Mouse (Mus musculus) cerebellum, adult 2 months (tissue): ENCODE measurements at regions not wholly inside any gene's neighbourhood (a gene's known extent, or its start where the extent isn't known, plus 50 kb on each side); places are given as distances from the start of the nearest gene placed in this dataset.

Experiments
- DNase-seq, 2 experiments: peaks; one replicate each; pipeline ENCODE4 v3.0.0; 2021
- H3K27ac ChIP-seq: fragments of 200-500 bp; 2 replicates; pipeline ENCODE4 v1.5.1; 2012; ENCODE audit warnings: low read length, control low read depth, inconsistent platforms; ENCODE audit not compliant: insufficient read depth
- H3K27me3 ChIP-seq: fragments of 200-500 bp; 2 replicates; pipeline ENCODE4 v1.6.1; 2012; ENCODE audit warnings: inconsistent platforms, mild to moderate bottlenecking, low read length, moderate library complexity; ENCODE audit not compliant: control insufficient read depth, insufficient read depth
- H3K4me1 ChIP-seq: fragments of 200-500 bp; 2 replicates; pipeline ENCODE4 v1.6.1; 2011; ENCODE audit warnings: low read length; ENCODE audit not compliant: control insufficient read depth, insufficient read depth
- H3K4me3 ChIP-seq: fragments of 200-500 bp; replicated peaks from 2 replicates; pipeline ENCODE3; 2011; ENCODE audit warnings: mild to moderate bottlenecking, low read depth, low read length, control low read depth; ENCODE audit not compliant: insufficient read depth
- CTCF ChIP-seq: fragments of 200-500 bp; IDR thresholded peaks from 2 replicates; pipeline ENCODE4 v1.5.1; 2011; ENCODE audit warnings: low read depth, mild to moderate bottlenecking, control low read depth, low read length, moderate library complexity, borderline replicate concordance; ENCODE audit not compliant: insufficient read depth
- POLR2A ChIP-seq: fragments of 200-500 bp; IDR thresholded peaks from 2 replicates; pipeline ENCODE4 v1.6.1; 2011; ENCODE audit warnings: low read length, control low read depth, borderline replicate concordance; ENCODE audit not compliant: insufficient read depth
- WGBS: fragments of 180-500 bp; shearing (Covaris S2); methylation state at CpG from one replicate; pipeline ENCODE4 v1.1.7; 2018; 5-methylcytosine and 5-hydroxymethylcytosine counted together

DNA sequence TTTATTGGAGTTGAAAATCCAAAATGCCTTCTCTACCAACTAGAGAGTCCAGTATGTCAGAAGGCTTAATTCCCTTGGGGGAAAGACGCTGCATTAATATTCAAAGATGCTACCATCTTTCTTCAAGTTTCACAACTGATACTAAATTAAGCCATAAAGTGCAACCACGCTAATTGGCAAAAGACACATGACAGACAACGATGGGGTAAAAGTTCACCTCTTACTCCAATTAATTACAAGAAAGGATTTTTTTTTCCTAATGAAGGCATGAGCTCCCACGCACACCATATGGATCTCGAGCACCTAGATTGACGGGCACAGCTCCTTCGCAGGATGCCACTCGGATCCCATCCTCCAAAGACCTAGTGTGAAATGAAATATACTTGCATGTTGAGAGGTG is 311.5 kb upstream of the Castor2 start:
- TF ChIP-seq POLR2A (no peak), CTCF (no peak)
- Histone ChIP-seq H3K27ac (no peak overlapping the region), H3K4me1 (no peaks in the 10 kb centered on the region), H3K27me3 (no peaks in the 10 kb centered on the region), H3K4me3 (no peak overlapping the region)
- DNase-seq = no peak
- 93% methylated on average over 8 of the region's 8 CpGs for WGBS

DNA sequence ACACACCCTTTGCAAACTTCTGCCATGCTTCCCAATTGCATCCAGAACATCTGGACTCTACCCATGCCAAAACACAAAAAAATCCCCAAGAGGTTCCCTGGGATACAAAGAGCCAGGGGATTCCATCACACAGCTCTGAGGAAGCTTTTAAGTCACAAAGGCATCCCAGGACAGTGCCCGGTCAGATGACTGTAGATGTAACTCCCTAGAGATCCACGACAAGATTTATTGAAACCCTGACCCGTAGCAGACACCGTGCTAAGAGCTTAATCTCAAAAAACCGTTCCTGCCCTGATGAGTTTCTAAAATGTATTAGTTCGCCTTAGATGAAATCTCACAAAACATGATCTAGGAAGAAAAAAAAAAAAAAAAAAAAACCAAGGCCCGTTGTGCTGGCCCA is 312.0 kb upstream of the Castor2 start:
- Histone ChIP-seq H3K27me3 (no peaks in the 10 kb centered on the region), H3K4me3 (no peak overlapping the region), H3K27ac (no peak overlapping the region), H3K4me1 (no peaks in the 10 kb centered on the region)
- 86% methylated on average over 7 of the region's 7 CpGs for WGBS
- no peak for DNase-seq
- TF ChIP-seq POLR2A (no peak), CTCF (no peak)

DNA sequence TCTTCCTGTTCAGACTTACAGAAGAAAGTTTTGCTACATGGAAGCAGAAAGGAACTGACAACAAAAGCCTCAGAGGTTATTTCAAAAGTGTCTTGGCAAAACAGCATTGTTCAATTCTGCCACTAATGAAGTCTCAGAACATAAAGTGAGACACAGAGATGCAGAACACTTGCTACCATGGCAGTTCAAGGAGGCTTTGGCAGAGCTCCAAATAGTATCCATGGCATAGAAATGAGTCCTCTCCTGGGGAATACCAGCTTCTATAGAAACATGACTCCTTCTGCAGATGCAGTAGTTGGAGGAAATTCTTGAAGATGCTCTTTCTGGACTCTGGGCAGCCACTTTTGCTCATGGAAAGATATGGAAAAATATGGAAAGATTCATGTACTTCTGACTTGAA is 322.9 kb upstream of the Castor2 start:
- no peak overlapping the region for H3K27ac ChIP-seq
- no peak overlapping the region for H3K4me3 ChIP-seq
- no peaks in the 10 kb centered on the region for H3K4me1 ChIP-seq
- no peak for TF ChIP-seq CTCF
- DNase-seq = no peak
- no peaks in the 10 kb centered on the region for H3K27me3 ChIP-seq

DNA sequence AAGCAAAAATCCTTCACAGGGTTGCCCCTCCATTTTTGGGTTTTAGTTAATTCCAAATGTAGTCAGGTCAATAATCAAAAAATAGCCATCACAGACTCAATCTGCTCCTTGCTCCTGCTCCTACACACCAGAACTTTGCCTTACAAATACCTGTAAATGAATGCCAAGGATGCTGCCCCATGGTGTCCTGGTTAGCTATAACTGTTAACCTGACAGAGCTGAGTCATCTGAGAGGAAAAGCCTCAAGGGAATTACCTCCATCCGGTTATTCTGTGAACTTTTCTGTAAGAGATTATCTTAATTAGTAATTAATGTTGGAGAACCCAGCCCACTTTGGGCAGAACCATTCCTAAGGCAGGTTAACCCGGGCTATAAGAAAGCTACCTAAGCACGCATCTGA is 325.4 kb upstream of the Castor2 start:
- no peak overlapping the region for H3K27ac ChIP-seq
- 83% methylated on average over 3 of the region's 3 CpGs for WGBS
- H3K27me3 ChIP-seq = no peaks in the 10 kb centered on the region
- TF ChIP-seq POLR2A (no peak), CTCF (no peak)
- no peak for DNase-seq
- H3K4me1 ChIP-seq = no peaks in the 10 kb centered on the region
- no peak overlapping the region for H3K4me3 ChIP-seq

DNA sequence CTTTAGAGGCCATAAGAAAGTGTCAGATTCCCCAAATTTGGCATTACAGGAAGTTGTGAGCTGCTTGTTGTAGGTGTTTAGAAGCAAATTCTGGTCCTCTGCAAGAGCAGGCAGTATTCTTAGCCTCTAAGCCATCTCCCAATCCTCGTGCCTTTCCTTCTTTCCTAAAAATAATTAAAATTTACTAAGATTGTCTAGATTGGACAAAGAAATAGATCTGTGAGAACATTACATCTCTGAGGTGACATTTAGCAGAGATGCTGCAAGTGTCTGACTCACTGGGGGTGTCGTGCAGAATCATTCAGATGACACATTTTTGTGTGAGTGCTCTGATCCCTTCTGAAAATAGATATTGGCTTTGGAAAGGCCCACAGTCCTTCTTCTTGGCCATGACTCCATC is 330.7 kb upstream of the Castor2 start:
- TF ChIP-seq POLR2A (no peak), CTCF (no peak)
- Histone ChIP-seq H3K27ac (no peak overlapping the region), H3K4me3 (no peak overlapping the region), H3K4me1 (no peaks in the 10 kb centered on the region), H3K27me3 (no peaks in the 10 kb centered on the region)
- DNase-seq = no peak
- WGBS = 68% methylated on average over 2 of the region's 2 CpGs

DNA sequence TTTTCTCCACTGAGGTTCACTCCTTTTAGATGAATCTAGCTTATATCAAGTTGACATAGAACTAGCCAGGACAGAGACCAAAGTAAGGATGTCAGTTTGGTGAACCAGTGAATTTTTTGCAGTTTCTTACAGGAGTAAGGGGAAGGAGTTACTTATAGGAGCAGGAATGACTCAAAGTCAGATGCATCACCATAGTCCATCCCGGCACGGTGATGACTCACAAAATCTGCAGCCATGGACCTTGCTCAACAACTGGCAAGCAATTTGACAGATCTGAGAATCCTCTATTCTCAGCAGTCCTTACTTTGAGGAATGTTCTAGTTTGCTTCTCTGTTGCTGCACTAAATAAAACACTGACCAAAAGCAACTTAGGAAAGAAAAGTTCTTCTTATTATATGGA is 341.7 kb upstream of the Castor2 start:
- no peak for DNase-seq
- TF ChIP-seq CTCF (no peak), POLR2A (no peak)
- H3K27me3 ChIP-seq = no peaks in the 10 kb centered on the region; the same call in 1 of the 2 replicates
- H3K27ac ChIP-seq = no peak overlapping the region
- peaks cover 9% of the 10 kb centered on the region; the same call in 1 of the 2 replicates for H3K4me1 ChIP-seq
- no peak overlapping the region for H3K4me3 ChIP-seq
- 98% methylated on average over 2 of the region's 2 CpGs for WGBS

DNA sequence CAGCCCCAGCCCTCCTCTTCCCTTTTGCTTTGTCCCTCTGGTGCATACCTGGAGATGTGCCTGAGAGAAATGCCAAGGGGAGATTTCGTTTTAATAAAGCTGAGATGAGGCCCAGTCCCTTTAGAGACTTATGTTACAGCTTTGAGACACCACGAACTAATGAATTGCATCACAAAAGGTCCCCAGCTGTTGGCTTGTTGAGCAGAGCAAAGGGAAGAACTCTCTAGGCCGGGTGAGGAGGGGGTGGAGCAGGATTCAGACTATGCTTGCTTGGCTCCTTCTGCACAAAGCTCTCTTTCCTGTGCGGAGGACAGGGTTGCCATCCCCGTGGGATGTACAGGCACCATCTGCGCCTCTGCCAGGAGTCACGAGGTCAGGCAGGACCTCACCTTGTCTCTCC is 345.3 kb upstream of the Castor2 start:
- DNase-seq = peak in 1 of 2 experiments; percentile 8
- Histone ChIP-seq H3K27me3 (no peaks in the 10 kb centered on the region; the same call in 1 of the 2 replicates), H3K4me1 (peaks cover 9% of the 10 kb centered on the region; the same call in 1 of the 2 replicates), H3K27ac (no peak overlapping the region), H3K4me3 (no peak overlapping the region)
- 26% methylated on average over 7 of the region's 7 CpGs for WGBS
- no peak for TF ChIP-seq CTCF
- no peak for TF ChIP-seq POLR2A

DNA sequence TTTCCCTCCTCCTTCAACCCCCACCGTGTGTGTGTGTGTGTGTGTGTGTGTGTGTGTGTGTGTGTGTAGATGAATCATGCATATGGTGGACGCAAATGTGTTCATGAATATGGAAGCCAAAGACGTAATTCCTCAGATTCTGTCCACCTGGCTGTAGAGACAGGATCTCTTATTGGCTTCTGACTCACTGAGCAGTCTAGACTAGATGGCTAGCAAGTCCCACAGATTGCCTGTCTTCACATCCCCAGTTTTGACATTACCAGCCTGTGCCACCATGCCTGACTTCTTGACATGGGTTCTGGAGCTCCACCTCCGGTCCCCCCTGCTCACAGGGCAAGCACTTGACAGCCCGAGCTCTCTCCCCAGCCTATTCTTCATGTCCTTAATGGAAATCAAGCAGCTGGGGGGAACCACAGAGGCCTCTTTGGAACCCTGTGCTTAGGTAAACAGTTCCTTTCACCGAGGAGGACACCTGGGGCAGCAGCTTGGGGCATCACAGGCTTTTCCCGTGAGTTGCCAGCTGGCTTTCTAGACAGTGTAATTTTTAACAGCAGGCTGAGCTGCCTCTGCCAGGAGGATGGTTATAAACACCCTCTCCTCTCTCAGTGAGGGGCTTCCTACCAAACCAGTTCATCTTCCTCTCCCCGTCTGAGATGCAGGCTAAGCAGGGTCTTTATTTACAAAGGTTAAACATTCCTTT is 345.9 kb upstream of the Castor2 start:
- peak; percentile 37 to 56 for DNase-seq
- Histone ChIP-seq H3K4me3 (no peak overlapping the region), H3K4me1 (peaks cover 9% of the 10 kb centered on the region; the same call in 1 of the 2 replicates), H3K27me3 (no peaks in the 10 kb centered on the region; the same call in 1 of the 2 replicates), H3K27ac (no peak overlapping the region)
- 28% methylated on average over 8 of the region's 8 CpGs for WGBS
- no peak for TF ChIP-seq POLR2A
- no peak for TF ChIP-seq CTCF
